Mouse (Mus musculus) CH12.LX (cell line): ENCODE results near the gene Pmpca. TPM values are rescaled to one million over a fixed set of nuclear protein-coding genes. Genes with fewer than 3 reads are reported as not detected.

Experiments used
- DNase-seq: peaks from one replicate; pipeline ENCODE4 v3.0.0-alpha.2; 2013; ENCODE audit errors: extremely low read depth
- H3K27ac ChIP-seq: 2 replicates; pipeline ENCODE4 v1.5.1; 2012; ENCODE audit warnings: low read depth, mild to moderate bottlenecking, control low read depth, moderate library complexity; ENCODE audit not compliant: insufficient read depth
- H3K27me3 ChIP-seq: replicated peaks from 2 replicates; pipeline ENCODE3; 2012; ENCODE audit warnings: inconsistent platforms
- H3K36me3 ChIP-seq, 2 experiments: replicated peaks in 1 of 2; 2 replicates each; pipeline versions ENCODE3 to v1.6.1; 2012; ENCODE audit warnings: inconsistent platforms in 1 of 2, low read length in 1 of 2, mild to moderate bottlenecking in 1 of 2, mixed read lengths in 1 of 2, moderate library complexity in 1 of 2; ENCODE audit not compliant: control insufficient read depth in 1 of 2, insufficient read depth in 1 of 2
- H3K4me1 ChIP-seq, 2 experiments: 2 replicates each; pipeline ENCODE4 v1.6.1; 2012; ENCODE audit warnings: inconsistent platforms in 1 of 2, moderate library complexity in 1 of 2; ENCODE audit not compliant: insufficient read depth in 2 of 2, control insufficient read depth in 1 of 2
- H3K4me2 ChIP-seq: 2 replicates; pipeline ENCODE4 v1.6.1; 2012; ENCODE audit warnings: low read depth, mild to moderate bottlenecking, control low read depth; ENCODE audit not compliant: poor library complexity, insufficient read depth, severe bottlenecking
- H3K4me3 ChIP-seq, 3 experiments: fragments of 150-350 bp in 1 of 3; sonication (generic) in 1 of 3; replicated peaks in 1 of 3; 2 replicates each; pipeline versions ENCODE3 to v1.5.1; 2011 to 2012; ENCODE audit warnings: low read depth in 2 of 3, low read length in 2 of 3, mild to moderate bottlenecking in 2 of 3, moderate library complexity in 2 of 3, control low read depth in 1 of 3, improper control_type of control experiment in 1 of 3, inconsistent platforms in 1 of 3, mixed read lengths in 1 of 3; ENCODE audit not compliant: poor library complexity in 1 of 3
- H3K79me2 ChIP-seq: replicated peaks from 2 replicates; pipeline ENCODE4 v1.6.1; 2012; ENCODE audit warnings: mild to moderate bottlenecking, moderate library complexity; ENCODE audit not compliant: control insufficient read depth, poor library complexity, insufficient read depth, severe bottlenecking; ENCODE audit errors: extremely low read depth
- H3K9ac ChIP-seq: 2 replicates; pipeline ENCODE4 v1.6.1; 2012; ENCODE audit warnings: low read depth, mild to moderate bottlenecking, control low read depth, moderate library complexity; ENCODE audit not compliant: insufficient read depth
- H3K9me3 ChIP-seq: replicated peaks from 2 replicates; pipeline ENCODE3; 2012; ENCODE audit warnings: low read length, inconsistent platforms, mixed read lengths
- BHLHE40 ChIP-seq: IDR thresholded peaks from 2 replicates; pipeline ENCODE4 v1.6.1; 2011; ENCODE audit warnings: mild to moderate bottlenecking, low read depth, low read length, improper control_type of control experiment
- CHD1 ChIP-seq: IDR thresholded peaks from 2 replicates; pipeline ENCODE4 v1.6.1; 2012; ENCODE audit warnings: low read depth, low read length, improper control_type of control experiment, inconsistent platforms
- EP300 ChIP-seq: IDR thresholded peaks from 2 replicates; pipeline ENCODE4 v1.6.1; 2011; ENCODE audit warnings: low read length, improper control_type of control experiment
- ETS1 ChIP-seq: conservative IDR thresholded peaks from 2 replicates; pipeline ENCODE4 v1.6.1; 2012; ENCODE audit warnings: low read depth, mild to moderate bottlenecking, inconsistent platforms, low read length, improper control_type of control experiment, moderate library complexity
- HCFC1 ChIP-seq: IDR thresholded peaks from 2 replicates; pipeline ENCODE4 v1.6.1; 2012; ENCODE audit warnings: low read depth, mild to moderate bottlenecking, inconsistent platforms, low read length, improper control_type of control experiment
- JUN ChIP-seq: IDR thresholded peaks from 2 replicates; pipeline ENCODE4 v1.6.1; 2011; ENCODE audit warnings: low read depth, mild to moderate bottlenecking, low read length, improper control_type of control experiment, moderate library complexity; ENCODE audit not compliant: insufficient read depth
- MAFK ChIP-seq: IDR thresholded peaks from 2 replicates; pipeline ENCODE4 v1.6.1; 2011; ENCODE audit warnings: low read length, improper control_type of control experiment; ENCODE audit not compliant: insufficient replicate concordance
- MAX ChIP-seq: IDR thresholded peaks from 2 replicates; pipeline ENCODE4 v1.6.1; 2011; ENCODE audit warnings: low read length, improper control_type of control experiment
- MAZ ChIP-seq: IDR thresholded peaks from 2 replicates; pipeline ENCODE4 v1.6.1; 2012; ENCODE audit warnings: low read depth, mild to moderate bottlenecking, inconsistent platforms, low read length, improper control_type of control experiment, moderate library complexity
- MYC ChIP-seq: IDR thresholded peaks from 2 replicates; pipeline ENCODE4 v1.6.1; 2011; ENCODE audit warnings: low read depth, mild to moderate bottlenecking, improper control_type of control experiment, low read length
- NELFE ChIP-seq: IDR thresholded peaks from 2 replicates; pipeline ENCODE4 v1.6.1; 2011; ENCODE audit warnings: low read depth, low read length, improper control_type of control experiment
- PAX5 ChIP-seq: IDR thresholded peaks from 2 replicates; pipeline ENCODE4 v1.6.1; 2012; ENCODE audit warnings: low read length, inconsistent platforms, mixed read lengths
- RAD21 ChIP-seq: IDR thresholded peaks from 2 replicates; pipeline ENCODE4 v1.6.1; 2011; ENCODE audit warnings: low read depth, mild to moderate bottlenecking, low read length, improper control_type of control experiment, moderate library complexity
- SIN3A ChIP-seq: IDR thresholded peaks from 2 replicates; pipeline ENCODE4 v1.6.1; 2012; ENCODE audit warnings: low read length, improper control_type of control experiment, inconsistent platforms
- SMC3 ChIP-seq: IDR thresholded peaks from 2 replicates; pipeline ENCODE4 v1.6.1; 2011; ENCODE audit warnings: low read depth, low read length, improper control_type of control experiment
- UBTF ChIP-seq: IDR thresholded peaks from 2 replicates; pipeline ENCODE4 v1.6.1; 2012; ENCODE audit warnings: low read depth, mild to moderate bottlenecking, inconsistent platforms, low read length, improper control_type of control experiment, moderate library complexity
- USF2 ChIP-seq: conservative IDR thresholded peaks from 2 replicates; pipeline ENCODE4 v1.6.1; 2011; ENCODE audit warnings: low read depth, low read length, improper control_type of control experiment
- ZMIZ1 ChIP-seq: IDR thresholded peaks from 2 replicates; pipeline ENCODE4 v1.6.1; 2012; ENCODE audit warnings: low read depth, mild to moderate bottlenecking, inconsistent platforms, low read length, improper control_type of control experiment
- dilution Hi-C: fragments of 300-500 bp; cut with MboI; formaldehyde crosslinking; loops from 2 replicates; pipeline ENCODE4 v1.14.3; 2020; ENCODE audit warnings: low sequenced_read_pairs; ENCODE audit not compliant: extremely low pct_unique_long_range_greater_than_20kb, extremely low pct_ligation_motif_present
- in situ Hi-C: fragments of 300-500 bp; cut with MboI; formaldehyde crosslinking; loops from 3 replicates; pipeline ENCODE4 v1.14.3; 2019; ENCODE audit warnings: low sequenced_read_pairs, low pct_ligation_motif_present, low pct_unique_long_range_greater_than_20kb, mixed read lengths
- polyA plus RNA-seq: library from polyadenylated mRNA; unstranded; fragments of >175 nt; gene quantifications from 2 replicates; pipeline ENCODE4 v1.2.1, GENCODE M21; 2012; ENCODE audit warnings: low read depth; ENCODE audit not compliant: insufficient read length
- total RNA-seq, 2 experiments: library from RNA; depleted of rRNA; stranded (reverse); fragments of 300-350 nt in 1 of 2; fragments of >200 nt in 1 of 2; gene quantifications; 2 replicates each; pipeline ENCODE4 v1.2.3; 2012 to 2014

The Pmpca gene
- total and polyA plus RNA-seq, 3 experiments, result 74.7 to 143 (median 79.5) TPM

- H3K27me3 ChIP-seq, result no peaks in the 10 kb centered on the region
- no peak overlapping the region for H3K27ac ChIP-seq
- peaks cover 0 to 8% of the 10 kb centered on the region in 2 experiments for H3K36me3 ChIP-seq
- dilution Hi-C loops, result no loop called here
- no peak overlapping the region for H3K9ac ChIP-seq
- H3K4me1 ChIP-seq, result peaks cover 8 to 48% of the 10 kb centered on the region in 2 experiments; a peak in 3 of 4 replicates
- H3K9me3 ChIP-seq, result no peaks in the 10 kb centered on the region
- no peaks in the 10 kb centered on the region for H3K79me2 ChIP-seq
- no peak for DNase-seq
- TF ChIP-seq USF2 (no peak), UBTF (no peak), NELFE (no peak), SIN3A (no peak), JUN (no peak), ETS1 (no peak), HCFC1 (no peak), MYC (no peak), PAX5 (no peak)
- TF ChIP-seq, all 38 proteins: peak for 0
- Histone ChIP-seq H3K4me2 (no peak overlapping the region), H3K4me3 (no peak overlapping the region)
- in situ Hi-C loops, result no loop called here
Measured at GRCm38 (mm10) chr2:26341510-26341981, 47.6 kb upstream of the Pmpca start.

- in situ Hi-C loops, result no loop called here
- H3K27ac ChIP-seq, result no peak overlapping the region
- dilution Hi-C loops, result no loop called here
- H3K4me3 ChIP-seq, result no peak overlapping the region
- H3K36me3 ChIP-seq, result peaks cover 0 to 13% of the 10 kb centered on the region in 2 experiments
- H3K9ac ChIP-seq, result no peak overlapping the region
- H3K4me2 ChIP-seq, result no peak overlapping the region
- H3K9me3 ChIP-seq, result no peaks in the 10 kb centered on the region
- H3K79me2 ChIP-seq, result no peaks in the 10 kb centered on the region
- TF ChIP-seq SMC3 (no peak), MYC (no peak), MAFK (no peak), RAD21 (no peak), UBTF (no peak), ZMIZ1 (no peak), HCFC1 (no peak), EP300 (no peak), MAX (no peak), MAZ (no peak), CHD1 (no peak), SIN3A (no peak), BHLHE40 (no peak)
- no peak for DNase-seq
- peaks cover 8 to 48% of the 10 kb centered on the region in 2 experiments; a peak in 3 of 4 replicates for H3K4me1 ChIP-seq
- H3K27me3 ChIP-seq, result no peaks in the 10 kb centered on the region
Measured at GRCm38 (mm10) chr2:26342044-26342443, 47.1 kb upstream of the Pmpca start.
